Mouse (Mus musculus): ENCODE measurements at regions not wholly inside any gene's neighbourhood (a gene's known extent, or its start where the extent isn't known, plus 50 kb on each side); places are given as distances from the start of the nearest gene placed in this dataset.

DNA sequence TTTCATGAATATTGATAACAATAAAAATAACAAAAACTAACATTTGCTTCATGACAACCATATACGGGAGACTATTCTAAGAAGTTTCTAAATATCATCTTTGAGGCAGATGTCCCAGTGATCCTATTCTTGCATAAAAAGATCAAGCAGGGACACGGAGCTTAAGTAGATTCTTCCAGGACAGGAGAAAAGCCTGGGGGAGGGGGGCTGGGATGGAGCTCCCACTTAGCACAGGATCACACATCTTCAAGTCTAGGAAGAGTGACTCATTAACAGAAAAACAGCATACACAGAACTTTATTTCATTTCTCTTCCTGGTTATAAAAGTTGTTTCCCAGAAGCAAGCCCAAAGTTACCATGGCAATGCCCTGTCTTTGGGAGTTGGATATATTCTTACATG, 93.6 kb downstream of the Gm815 start:
- H3K9ac ChIP-seq: no peak overlapping the region
- H3K9me3 ChIP-seq (ENCODE audit: low read length): no peaks in the 10 kb centered on the region
- no peak for TF ChIP-seq CTCF (IDR thresholded peaks at IDR 0.05; ENCODE audit: low read depth)
- no peaks in the 10 kb centered on the region for H3K27me3 ChIP-seq (ENCODE audit: insufficient read depth, low read length)
- 65% methylated on average over 2 of the region's 2 CpGs for WGBS
- H3K27ac ChIP-seq (ENCODE audit: low read depth, low read length): no peak overlapping the region
- ATAC-seq (0 out of 2 replicates have a peak, but pooled peaks have one; percentile 25), DNase-seq (no peak)
- no peaks in the 10 kb centered on the region for H3K36me3 ChIP-seq (ENCODE audit: insufficient read depth)
- no peak overlapping the region for H3K4me3 ChIP-seq (ENCODE audit: low read depth, low read length)
- peaks cover 4% of the 10 kb centered on the region; the same call in 1 of the 2 replicates for H3K4me1 ChIP-seq (ENCODE audit: insufficient read depth)
- H3K4me2 ChIP-seq (ENCODE audit: low read depth): no peak overlapping the region

DNA sequence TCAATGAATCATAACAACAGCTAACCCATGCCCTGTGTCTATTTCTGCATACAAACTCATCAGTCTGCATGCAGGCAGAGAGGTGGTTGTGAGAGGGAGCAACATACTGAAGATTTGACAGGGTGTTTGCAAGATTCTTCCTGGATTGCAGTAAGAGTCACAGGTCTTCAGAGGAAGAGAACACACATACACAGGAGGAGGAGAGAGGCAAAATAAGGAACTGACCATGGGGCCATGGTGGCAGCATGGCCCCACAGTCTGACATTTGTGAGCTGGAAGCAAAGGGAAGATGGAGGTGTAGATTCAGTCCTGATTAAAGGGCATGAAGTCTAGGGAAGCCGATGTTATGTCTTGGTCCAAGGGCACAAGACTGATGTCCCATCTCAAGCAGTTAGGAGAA, 101.0 kb downstream of the Gm815 start:
- Histone ChIP-seq H3K36me3 (ENCODE audit: insufficient read depth) (no peaks in the 10 kb centered on the region), H3K9ac (no peak overlapping the region), H3K4me1 (ENCODE audit: insufficient read depth) (no peaks in the 10 kb centered on the region), H3K4me3 (ENCODE audit: low read depth, low read length) (no peak overlapping the region), H3K27ac (ENCODE audit: low read depth, low read length) (no peak overlapping the region), H3K4me2 (ENCODE audit: low read depth) (no peak overlapping the region), H3K9me3 (ENCODE audit: low read length) (no peaks in the 10 kb centered on the region), H3K27me3 (ENCODE audit: insufficient read depth, low read length) (no peaks in the 10 kb centered on the region)
- no peak for ATAC-seq
- no peak for DNase-seq
- 96% methylated on average over 1 of the region's 1 CpGs for WGBS
- TF ChIP-seq CTCF (IDR thresholded peaks at IDR 0.05; ENCODE audit: low read depth): no peak

DNA sequence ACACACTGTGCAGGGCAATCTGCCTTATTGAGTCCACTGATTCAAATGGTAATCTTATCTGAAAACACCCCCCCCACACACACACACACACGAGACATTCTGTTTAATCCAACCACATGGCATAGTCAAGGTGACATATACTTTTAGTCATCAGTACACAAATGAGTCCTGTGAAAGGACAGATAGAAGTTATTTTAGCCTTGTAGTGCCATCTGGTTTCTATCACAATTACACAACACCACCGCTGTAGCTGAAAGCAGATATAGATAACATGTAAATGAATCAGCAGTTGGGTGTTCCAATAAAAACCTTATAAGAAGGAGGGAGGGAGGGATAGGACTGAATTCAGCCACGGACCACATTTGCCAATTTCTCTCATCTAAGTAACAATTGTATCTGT, 101.5 kb downstream of the Gm815 start:
- TF ChIP-seq CTCF (IDR thresholded peaks at IDR 0.05; ENCODE audit: low read depth): no peak
- Histone ChIP-seq H3K9ac (no peak overlapping the region), H3K4me1 (ENCODE audit: insufficient read depth) (no peaks in the 10 kb centered on the region), H3K27me3 (ENCODE audit: insufficient read depth, low read length) (no peaks in the 10 kb centered on the region), H3K36me3 (ENCODE audit: insufficient read depth) (no peaks in the 10 kb centered on the region), H3K9me3 (ENCODE audit: low read length) (no peaks in the 10 kb centered on the region), H3K27ac (ENCODE audit: low read depth, low read length) (no peak overlapping the region), H3K4me3 (ENCODE audit: low read depth, low read length) (no peak overlapping the region), H3K4me2 (ENCODE audit: low read depth) (no peak overlapping the region)
- peak; percentile 20; the same call in 1 of the 2 replicates for ATAC-seq
- no peak for DNase-seq
- WGBS: 61% methylated on average over 3 of the region's 3 CpGs

DNA sequence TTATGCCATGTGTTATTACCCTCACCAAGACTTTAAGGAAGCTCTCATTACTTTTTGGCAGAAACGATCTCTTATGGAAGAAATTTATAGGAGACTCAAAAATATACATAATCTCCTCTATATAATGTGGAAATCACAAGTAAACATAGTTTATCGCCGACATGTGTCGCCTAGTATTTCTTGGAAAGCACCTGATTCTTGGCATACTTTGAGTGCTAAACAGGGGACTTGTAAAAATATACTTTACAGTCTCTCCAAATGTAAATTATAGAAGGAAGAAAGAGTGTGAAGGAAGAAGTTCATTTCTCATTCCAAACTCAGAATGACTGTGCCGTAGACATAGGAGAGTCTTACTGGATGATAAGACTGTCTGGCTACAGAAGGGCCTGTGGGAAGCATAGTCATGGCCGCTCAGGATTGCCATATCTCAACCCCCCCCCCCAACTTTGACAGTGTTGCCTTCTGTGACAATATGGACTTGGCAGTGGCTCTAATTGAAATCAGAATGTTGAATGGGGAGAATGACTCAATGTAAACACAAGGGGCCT, 102.3 kb downstream of the Gm815 start:
- WGBS: 70% methylated on average over 6 of the region's 6 CpGs
- ATAC-seq: peak; percentile 82

DNA sequence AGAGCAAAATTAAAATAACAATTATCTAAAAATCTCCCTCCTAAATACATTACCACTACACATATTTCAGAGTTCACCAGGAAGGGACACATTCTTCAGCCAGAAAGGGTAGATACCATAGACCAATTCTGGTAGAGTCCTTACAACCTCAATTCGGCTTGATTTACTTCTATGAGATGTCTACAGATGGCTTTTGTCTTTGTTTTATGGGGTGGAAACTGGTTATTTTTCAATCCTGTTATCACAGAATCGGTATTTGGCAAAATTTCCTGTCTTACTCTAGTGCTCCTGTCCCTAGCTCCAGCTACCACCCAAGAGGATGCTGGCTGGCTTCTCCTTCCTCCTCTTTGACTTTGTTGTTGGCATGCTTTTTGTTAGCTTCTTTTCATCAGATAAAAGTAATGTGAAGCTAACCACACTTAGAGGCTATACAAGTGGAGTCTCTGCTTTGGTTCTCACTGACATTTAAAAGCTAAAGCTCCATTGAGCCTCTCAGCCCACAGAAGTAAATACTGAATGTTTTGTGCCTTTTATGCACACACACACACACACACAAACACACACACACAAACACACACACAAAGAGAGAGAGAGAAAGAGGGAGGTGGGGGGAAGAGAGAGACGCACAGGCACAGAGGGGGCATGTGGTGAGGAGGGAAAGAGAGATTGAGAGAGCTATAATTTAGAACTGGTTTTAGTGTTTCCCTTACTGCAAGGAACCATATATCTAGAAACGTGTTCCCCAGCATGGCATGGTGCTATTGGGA, 109.1 kb downstream of the Gm815 start:
- Histone ChIP-seq H3K4me2 (ENCODE audit: low read depth) (no peak overlapping the region), H3K27me3 (ENCODE audit: insufficient read depth, low read length) (no peaks in the 10 kb centered on the region), H3K9ac (no peak overlapping the region), H3K36me3 (ENCODE audit: insufficient read depth) (no peaks in the 10 kb centered on the region), H3K4me3 (ENCODE audit: low read depth, low read length) (no peak overlapping the region), H3K9me3 (ENCODE audit: low read length) (no peaks in the 10 kb centered on the region), H3K4me1 (ENCODE audit: insufficient read depth) (no peaks in the 10 kb centered on the region), H3K27ac (ENCODE audit: low read depth, low read length) (no peak overlapping the region)
- ATAC-seq (no peak), DNase-seq (no peak)
- 41% methylated on average over 4 of the region's 4 CpGs for WGBS
- TF ChIP-seq CTCF (IDR thresholded peaks at IDR 0.05; ENCODE audit: low read depth): no peak

More for the DNA sequence above, 102.3 kb downstream of the Gm815 start:
- no peak for TF ChIP-seq CTCF (IDR thresholded peaks at IDR 0.05; ENCODE audit: low read depth)
- no peak overlapping the region for H3K4me2 ChIP-seq (ENCODE audit: low read depth)
- no peaks in the 10 kb centered on the region for H3K4me1 ChIP-seq (ENCODE audit: insufficient read depth)
- H3K9me3 ChIP-seq (ENCODE audit: low read length): no peaks in the 10 kb centered on the region
- no peaks in the 10 kb centered on the region for H3K36me3 ChIP-seq (ENCODE audit: insufficient read depth)
- H3K27ac ChIP-seq (ENCODE audit: low read depth, low read length): no peak overlapping the region
- H3K9ac ChIP-seq: no peak overlapping the region
- H3K27me3 ChIP-seq (ENCODE audit: insufficient read depth, low read length): no peaks in the 10 kb centered on the region
- H3K4me3 ChIP-seq (ENCODE audit: low read depth, low read length): no peak overlapping the region
- DNase-seq: peak; percentile 56

DNA sequence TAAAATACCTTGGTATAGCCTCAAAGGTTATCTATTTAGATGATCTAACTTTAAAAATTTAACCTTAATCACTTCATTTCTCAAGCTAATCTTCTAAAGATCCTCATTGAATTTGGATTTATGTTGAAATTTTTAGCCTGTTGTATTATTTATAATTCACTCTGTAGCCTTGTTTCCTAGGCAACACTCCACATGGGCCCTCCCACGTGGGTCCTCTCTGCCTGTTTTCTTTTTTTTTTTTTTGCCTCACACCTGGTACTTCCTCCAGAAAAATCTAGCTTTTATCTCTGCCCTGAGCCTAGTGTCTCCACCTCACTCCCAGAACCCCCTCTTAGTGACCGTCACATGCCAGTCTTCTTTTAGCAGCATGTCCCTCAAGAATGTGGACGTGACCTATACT, 113.9 kb downstream of the Gm815 start:
- 64% methylated on average over 3 of the region's 3 CpGs for WGBS
- no peaks in the 10 kb centered on the region for H3K9me3 ChIP-seq (ENCODE audit: low read length)
- ATAC-seq: peak; percentile 34; the same call in 1 of the 2 replicates
- no peak for TF ChIP-seq CTCF (IDR thresholded peaks at IDR 0.05; ENCODE audit: low read depth)
- H3K27me3 ChIP-seq (ENCODE audit: insufficient read depth, low read length): no peaks in the 10 kb centered on the region
- no peak overlapping the region for H3K27ac ChIP-seq (ENCODE audit: low read depth, low read length)
- no peak overlapping the region for H3K9ac ChIP-seq
- H3K4me1 ChIP-seq (ENCODE audit: insufficient read depth): no peaks in the 10 kb centered on the region
- no peak overlapping the region for H3K4me3 ChIP-seq (ENCODE audit: low read depth, low read length)
- no peak overlapping the region for H3K4me2 ChIP-seq (ENCODE audit: low read depth)
- no peaks in the 10 kb centered on the region for H3K36me3 ChIP-seq (ENCODE audit: insufficient read depth)
- peak; percentile 61 for DNase-seq

DNA sequence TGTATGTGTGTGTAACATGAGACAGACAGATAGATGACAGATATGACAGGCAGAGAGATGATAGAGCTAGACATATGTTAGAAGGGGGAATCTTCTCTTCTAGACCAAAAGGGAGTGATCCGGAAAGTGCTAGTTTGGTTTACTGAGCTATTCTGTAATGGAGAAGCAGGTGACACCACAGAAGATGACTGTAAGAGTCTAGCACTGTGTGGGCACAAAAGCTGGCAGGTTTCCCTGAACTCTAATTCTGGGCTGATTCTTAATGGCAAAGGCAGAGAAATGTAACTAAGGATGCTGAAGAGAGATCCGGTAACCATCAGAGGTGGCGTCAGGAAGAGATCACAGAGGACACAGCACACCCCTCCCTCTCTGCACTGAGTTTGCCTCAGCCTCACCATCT, 136.2 kb downstream of the Gm815 start:
- Histone ChIP-seq H3K4me3 (ENCODE audit: low read depth, low read length) (no peak overlapping the region), H3K36me3 (ENCODE audit: insufficient read depth) (no peaks in the 10 kb centered on the region), H3K4me2 (ENCODE audit: low read depth) (no peak overlapping the region), H3K9me3 (ENCODE audit: low read length) (no peaks in the 10 kb centered on the region), H3K27ac (ENCODE audit: low read depth, low read length) (no peak overlapping the region), H3K27me3 (ENCODE audit: insufficient read depth, low read length) (no peaks in the 10 kb centered on the region), H3K4me1 (ENCODE audit: insufficient read depth) (no peaks in the 10 kb centered on the region), H3K9ac (no peak overlapping the region)
- no peak for ATAC-seq
- whole genome bisulfite sequencing: 81% methylated on average over 3 of the region's 3 CpGs
- TF ChIP-seq CTCF (IDR thresholded peaks at IDR 0.05; ENCODE audit: low read depth): no peak
- no peak for DNase-seq

Data from forebrain, postnatal 0 days (tissue).